Mouse (Mus musculus) forebrain, embryonic 16.5 days (tissue): Measurements from ENCODE around the gene Olfr648. TPM values are rescaled to one million over a fixed set of nuclear protein-coding genes. Genes with fewer than 3 reads are reported as not detected.

ENCODE experiments used
- polyA plus RNA-seq: library from polyadenylated mRNA; unstranded; fragments of >200 nt; fragmentation: Nextera tagmentation; extraction: Ambion mirVana; gene quantifications from 2 replicates; pipeline ENCODE4 v1.2.1, GENCODE M21; 2015

Olfr648 gene
- polyA plus RNA-seq, 1 experiment from 2014 or later, result 0.81 TPM

Other genes starting within 250 kb of the Olfr648 start
- not detected in 2 replicates for gene Olfr632, start 249.0 kb downstream of the Olfr648 start, polyA plus RNA-seq
- not detected in 2 replicates for gene Olfr633, start 239.0 kb downstream of the Olfr648 start, polyA plus RNA-seq
- not detected in 2 replicates for gene Olfr635, start 212.2 kb downstream of the Olfr648 start, polyA plus RNA-seq
- gene Olfr638, start 184.6 kb downstream of the Olfr648 start, polyA plus RNA-seq, result not detected in 2 replicates
- gene Olfr639, start 166.1 kb downstream of the Olfr648 start, polyA plus RNA-seq, result not detected in 2 replicates
- not detected in 2 replicates for gene Olfr640, start 157.8 kb downstream of the Olfr648 start, polyA plus RNA-seq
- not detected in 2 replicates for gene Olfr641, start 147.9 kb downstream of the Olfr648 start, polyA plus RNA-seq
- gene Olfr642, start 130.7 kb downstream of the Olfr648 start, polyA plus RNA-seq, result not detected in 2 replicates
- gene 4930516K23Rik, start 121.9 kb downstream of the Olfr648 start, polyA plus RNA-seq, result not detected in 2 replicates
- not detected in 2 replicates for gene Olfr644, start 111.5 kb downstream of the Olfr648 start, polyA plus RNA-seq
- not detected in 2 replicates for gene Olfr645, start 97.9 kb downstream of the Olfr648 start, polyA plus RNA-seq
- gene Olfr646, start 78.5 kb downstream of the Olfr648 start, polyA plus RNA-seq, result not detected in 2 replicates
- gene Ubqln5, start 53.6 kb downstream of the Olfr648 start, polyA plus RNA-seq, result not detected in 2 replicates
- gene Olfr643, start 46.0 kb downstream of the Olfr648 start, polyA plus RNA-seq, result not detected in 2 replicates
- gene Ubqln3, start 40.1 kb downstream of the Olfr648 start, polyA plus RNA-seq, result 0.10 TPM in 1 of 2 replicates, not detected in the other
- not detected in 2 replicates for gene Ubqlnl, start 32.8 kb downstream of the Olfr648 start, polyA plus RNA-seq
- 2.1 TPM in 1 of 2 replicates, not detected in the other for gene Olfm5, start 18.6 kb downstream of the Olfr648 start, polyA plus RNA-seq
- gene Olfr649, start 12.6 kb upstream of the Olfr648 start, polyA plus RNA-seq, result not detected in 2 replicates
- gene Trim6, start 35.4 kb upstream of the Olfr648 start, polyA plus RNA-seq, result 0.31 and 0.61 TPM in 2 replicates
- 0.54 and 0.67 TPM in 2 replicates for gene Trim34a, start 61.1 kb upstream of the Olfr648 start, polyA plus RNA-seq
- gene Trim5, start 104.7 kb upstream of the Olfr648 start, polyA plus RNA-seq, result 0.23 TPM in 1 of 2 replicates, not detected in the other
- gene Trim12a, start 132.1 kb upstream of the Olfr648 start, polyA plus RNA-seq, result 0.96 and 1.6 TPM in 2 replicates
- not detected in 2 replicates for gene Trim34b, start 146.1 kb upstream of the Olfr648 start, polyA plus RNA-seq
- 1.1 and 1.2 TPM in 2 replicates for gene Trim12c, start 170.0 kb upstream of the Olfr648 start, polyA plus RNA-seq
- not detected in 2 replicates for gene Trim30b, start 186.5 kb upstream of the Olfr648 start, polyA plus RNA-seq
- not detected in 2 replicates for gene Trim30c, start 217.4 kb upstream of the Olfr648 start, polyA plus RNA-seq